Mouse (Mus musculus): ENCODE results near the gene Rab8a.
"Not testable (repeated sequence)": the region's sequence is repeated elsewhere in the genome, so short reads cannot be mapped to it uniquely, and the experiment has no call there.

The Rab8a gene

DNA sequence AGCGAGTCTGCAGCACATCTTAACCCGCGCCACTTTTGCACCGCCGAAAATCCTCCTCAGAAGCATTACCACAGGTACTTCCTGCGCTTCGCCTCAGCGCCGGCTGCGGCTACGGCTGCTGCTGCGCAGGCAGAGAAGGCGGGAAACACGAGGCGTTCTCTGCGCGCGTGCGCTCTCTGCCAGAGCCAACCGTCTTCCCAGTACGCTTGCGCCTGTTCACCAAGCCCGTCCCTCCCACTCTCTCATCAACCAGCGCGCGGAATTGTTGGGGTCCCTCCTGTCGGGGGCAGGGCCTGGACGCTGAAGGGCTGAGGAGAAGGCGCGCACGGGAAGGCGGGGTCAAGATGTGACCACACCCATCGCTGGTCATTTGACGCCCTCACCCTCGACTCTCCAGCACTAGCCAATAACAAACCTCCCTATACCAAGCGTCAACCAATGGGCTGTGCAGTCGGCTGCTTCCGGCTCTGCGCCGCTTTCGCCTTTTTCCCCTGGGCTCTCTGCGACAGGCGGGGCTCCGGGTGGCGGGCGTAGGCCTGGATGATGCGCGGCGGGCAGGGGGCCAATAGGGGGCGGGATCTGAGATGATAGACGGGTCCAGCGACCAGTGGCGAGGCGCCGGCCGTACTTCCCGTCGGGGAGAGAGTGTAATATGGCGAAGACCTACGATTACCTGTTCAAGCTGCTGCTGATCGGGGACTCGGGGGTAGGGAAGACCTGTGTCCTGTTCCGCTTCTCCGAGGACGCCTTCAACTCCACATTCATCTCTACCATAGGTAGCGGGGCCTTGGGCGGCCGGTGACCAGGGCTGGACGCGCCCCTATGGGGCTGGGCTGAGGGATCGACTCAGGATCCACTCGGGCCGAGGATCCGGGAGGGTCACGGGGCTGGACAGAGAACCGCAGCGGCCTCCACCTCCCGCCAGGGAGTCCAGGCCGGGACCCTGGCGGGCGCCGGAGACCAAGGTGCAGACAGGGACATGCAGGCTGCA is at the start of gene Rab8a:
Rab8a (plus strand) TSS at position 494 of the 991 bp plus-strand sequence.
- DNase-seq: peak; percentile 100

DNA sequence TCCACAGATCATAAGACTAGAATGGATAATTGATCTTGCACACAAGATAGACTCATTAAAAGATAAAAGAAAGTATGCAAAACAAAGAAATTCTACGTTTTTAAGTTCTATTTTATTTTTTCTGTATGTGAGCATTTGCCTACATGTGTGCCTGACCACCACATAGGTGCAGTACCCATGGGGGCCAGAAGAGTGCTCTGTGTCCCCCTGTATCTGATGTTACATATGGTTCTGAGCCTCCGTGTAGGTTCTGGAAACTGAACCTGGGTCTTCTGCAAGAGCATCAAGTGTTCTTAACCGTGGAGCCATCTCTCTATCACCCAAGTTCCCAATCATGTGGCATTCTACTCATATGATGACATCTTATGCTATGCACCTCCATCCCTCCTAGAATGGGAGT is 48.5 kb upstream of the Rab8a start:
- no peak for DNase-seq

DNA sequence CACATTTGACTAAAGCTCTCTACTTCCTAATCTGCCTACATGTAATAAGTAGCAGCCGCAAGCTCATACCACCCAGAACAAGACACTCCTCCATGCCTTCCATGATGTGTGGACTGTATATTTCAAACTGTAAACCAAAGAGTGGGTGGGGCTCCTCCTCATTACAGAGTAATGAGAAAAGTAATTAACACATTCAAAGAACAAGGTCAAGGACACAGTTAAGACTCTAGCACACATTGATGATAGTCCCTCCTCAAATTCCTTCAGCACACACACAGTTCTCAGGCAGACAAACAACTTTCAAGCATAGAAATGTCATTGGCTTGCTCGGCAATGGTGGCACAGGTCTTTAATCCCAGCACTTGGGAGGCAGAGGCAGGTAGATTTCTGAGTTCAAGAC is 45.8 kb upstream of the Rab8a start:
- DNase-seq: no peak

DNA sequence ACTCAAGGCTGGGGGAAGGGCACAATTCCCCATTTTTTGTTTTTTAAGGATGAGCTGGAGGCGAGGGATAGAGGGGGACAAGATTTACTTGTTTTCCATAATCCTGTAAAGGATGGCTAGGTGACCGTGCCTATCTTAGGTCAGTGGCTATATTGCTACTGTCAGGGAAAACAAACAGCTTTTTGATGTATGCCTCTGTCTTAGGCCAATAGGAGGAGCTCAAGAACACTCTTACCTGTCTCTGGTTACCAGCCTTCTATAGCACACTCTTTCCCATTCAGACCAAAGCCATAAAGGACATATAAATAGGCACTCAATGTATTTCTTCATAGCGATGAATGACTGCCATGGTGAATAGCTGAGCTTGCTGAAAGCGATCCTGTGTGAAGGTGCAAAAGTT is 42.4 kb upstream of the Rab8a start:
- no peak for DNase-seq

DNA sequence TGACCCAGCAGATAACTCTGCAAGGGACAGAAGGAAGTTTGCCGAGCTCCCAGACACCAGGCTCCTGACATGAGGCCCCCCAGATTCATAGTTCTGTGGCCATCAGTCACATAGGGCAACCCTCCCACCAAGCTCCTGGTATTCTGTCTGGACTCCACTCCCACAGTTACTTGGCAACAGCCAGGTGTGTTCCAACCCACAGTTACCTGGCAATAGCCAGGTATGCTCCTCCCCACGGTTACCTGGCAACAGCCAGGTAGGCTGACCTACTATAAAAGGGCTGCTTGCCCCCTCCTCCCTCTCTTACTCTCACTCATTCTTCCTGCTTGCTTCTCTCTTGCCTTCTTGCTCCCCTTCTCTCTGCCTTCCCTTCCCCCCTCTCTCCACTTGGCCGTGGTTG is 39.5 kb upstream of the Rab8a start:
- not testable (repeated sequence) for DNase-seq

DNA sequence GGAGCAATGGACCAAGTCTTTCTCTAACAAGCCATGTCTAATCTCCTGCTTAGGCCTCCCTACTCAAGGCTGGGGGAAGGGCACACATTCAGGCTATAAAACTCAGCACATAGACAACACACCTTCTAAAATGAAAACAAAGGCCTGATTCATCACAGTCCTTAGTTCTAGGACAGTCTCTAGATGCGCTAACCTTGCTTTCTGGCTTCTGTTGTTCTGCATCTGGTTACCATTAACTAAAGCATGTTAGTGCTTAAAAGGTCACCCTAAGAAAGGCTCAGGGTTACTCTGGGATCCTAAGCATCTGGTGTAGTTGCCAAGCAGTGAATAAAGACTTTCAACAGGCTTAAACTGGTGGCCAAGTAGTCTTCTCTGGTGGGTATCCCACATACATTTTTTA is 39.0 kb upstream of the Rab8a start:
- DNase-seq: no peak

DNA sequence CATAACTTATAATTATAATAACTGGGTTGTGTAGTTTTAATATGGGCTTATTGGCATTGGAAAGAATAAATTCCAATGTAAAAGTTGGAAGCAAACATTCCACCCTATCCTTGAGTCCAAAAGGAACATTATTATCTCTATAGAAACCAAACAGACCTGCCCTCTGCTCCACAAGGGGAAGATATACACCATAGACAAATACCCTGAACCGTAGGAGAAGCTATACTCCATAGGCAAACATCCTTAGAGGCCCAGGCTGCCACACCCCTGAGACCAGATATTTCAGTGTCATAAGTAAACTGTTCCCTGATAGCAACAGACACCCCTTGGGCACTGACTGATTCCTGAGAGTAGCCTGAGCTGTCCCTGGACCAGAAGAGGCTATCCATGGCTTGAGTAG is 33.2 kb upstream of the Rab8a start:
- no peak for DNase-seq

DNA sequence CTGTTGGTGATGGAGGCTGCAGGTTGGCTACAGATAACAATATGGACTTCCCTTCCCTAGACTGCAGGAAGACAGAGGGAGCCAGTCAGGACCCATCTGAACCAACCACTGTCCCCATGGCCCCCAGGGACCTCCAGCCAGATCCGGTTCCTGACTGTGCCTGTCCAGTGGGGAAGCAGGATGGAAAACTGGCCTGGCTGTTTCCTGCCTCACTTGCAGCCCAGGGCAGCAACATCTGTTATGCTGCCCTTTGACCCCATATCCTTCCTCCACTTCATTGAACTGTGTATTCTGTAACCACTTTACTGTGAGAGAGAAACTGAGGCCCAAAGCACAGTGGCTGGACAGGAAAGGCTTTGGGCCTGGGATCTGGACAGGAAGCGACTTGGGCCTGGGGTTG is 29.7 kb upstream of the Rab8a start:
- DNase-seq: no peak

DNA sequence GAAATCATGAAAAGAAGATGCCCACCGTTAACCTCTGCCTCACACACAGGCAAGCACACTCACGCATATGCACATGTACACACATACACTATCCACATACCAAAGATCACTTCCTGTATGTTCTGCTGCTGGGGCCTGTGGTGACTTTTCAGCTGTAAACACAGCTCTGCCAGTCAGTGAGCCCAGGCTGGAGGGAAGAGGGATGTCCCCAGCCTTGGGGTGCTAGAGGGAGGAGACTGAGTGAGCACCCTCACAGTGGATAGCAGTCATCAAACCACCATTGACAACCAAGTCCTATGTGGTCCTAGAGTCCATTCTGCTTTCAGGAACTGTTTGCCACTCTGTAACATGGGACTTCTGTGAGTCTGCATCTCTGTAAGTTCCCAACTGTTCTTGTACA is 29.1 kb upstream of the Rab8a start:
- no peak for DNase-seq

DNA sequence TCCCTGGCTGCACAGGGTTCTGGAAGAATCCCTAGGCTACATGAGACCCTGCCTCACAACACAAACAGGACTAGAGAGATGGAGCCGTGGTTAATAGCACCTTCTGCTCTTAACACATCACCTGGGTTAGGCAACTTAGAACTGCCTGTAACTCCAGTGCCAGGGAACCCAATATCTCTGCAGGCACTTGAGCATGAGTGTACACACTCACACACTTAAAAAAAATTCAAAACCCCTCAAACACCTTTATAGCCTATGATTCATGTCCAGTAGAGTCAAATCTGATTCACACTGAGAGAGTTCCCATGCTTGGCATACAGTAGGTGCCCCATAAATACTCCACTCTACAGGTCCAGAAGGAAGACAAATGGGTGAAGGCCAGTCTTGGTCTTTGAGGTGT is 28.6 kb upstream of the Rab8a start:
- no peak for DNase-seq

DNA sequence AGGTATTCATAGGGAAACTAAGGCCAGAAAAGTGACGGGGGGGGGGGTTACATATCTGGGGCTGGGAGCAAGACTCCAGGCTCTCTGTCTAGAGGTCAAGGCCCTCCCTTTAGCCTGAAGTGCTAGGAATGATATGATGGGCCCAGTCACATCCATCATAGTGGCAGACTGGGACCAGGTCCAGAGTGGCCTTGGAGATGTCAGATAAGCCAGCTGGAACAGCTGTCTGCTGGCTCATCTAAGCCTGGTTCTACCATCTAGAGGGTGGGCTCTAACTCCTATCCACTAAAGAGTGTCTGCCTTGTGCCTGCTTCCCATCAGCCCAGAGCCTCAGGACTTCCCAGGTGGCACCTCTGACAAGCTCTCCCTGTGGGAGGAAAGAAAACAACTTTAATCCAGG is 28.1 kb upstream of the Rab8a start:
- DNase-seq: no peak

DNA sequence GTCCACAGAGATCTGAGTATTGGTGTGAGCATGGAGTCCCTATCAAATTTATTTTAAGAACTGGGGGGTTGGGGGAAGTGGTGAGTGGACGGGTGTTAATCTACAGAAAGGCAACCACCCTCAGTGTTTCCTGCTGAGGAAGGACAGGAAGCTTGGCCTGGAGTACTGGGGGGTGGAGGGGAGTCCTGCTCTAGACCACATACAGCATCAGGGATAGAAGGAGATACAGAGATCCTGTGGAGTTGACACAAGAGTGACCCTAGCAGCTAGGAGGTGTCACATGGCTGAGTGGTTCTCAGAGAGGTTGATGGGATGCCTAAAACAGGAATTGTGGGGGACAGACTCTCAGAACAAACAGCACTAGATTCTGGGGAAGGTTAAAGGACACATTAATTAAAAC is 27.5 kb upstream of the Rab8a start:
- no peak for DNase-seq

DNA sequence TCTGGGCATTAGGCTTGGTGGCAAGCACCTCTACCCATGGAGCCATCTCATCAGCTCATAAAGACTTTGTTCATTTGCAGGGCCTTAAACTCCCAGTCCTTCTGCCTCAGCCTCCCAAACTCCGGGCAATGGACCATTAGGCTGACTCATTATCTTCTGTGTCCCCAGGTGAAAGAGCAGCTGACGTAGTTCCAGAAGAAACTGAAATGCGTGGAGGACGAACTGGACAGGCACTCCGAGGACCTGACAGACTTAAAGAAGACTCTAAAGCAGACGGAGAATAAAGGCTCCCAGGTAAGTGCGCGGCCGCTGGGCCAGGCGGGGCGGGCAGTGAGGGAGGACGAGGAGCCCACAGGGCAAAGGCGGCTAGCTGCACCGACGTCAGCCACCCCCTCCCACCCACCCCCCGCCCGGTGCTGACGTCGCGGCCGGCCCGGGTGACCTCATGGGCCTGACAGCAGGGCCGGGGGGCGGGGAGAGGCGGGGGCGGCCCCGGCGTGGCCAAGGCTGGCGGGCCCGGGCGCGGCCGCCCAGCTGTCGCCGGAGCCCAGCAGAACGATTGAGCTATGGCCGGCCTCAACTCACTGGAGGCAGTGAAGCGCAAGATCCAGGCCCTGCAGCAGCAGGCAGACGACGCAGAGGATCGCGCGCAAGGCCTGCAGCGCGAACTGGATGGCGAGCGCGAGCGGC is 26.1 kb upstream of the Rab8a start, which contains the start of gene Tpm4:
Tpm4 (plus strand) TSS at position 220 of the 690 bp plus-strand sequence.
- DNase-seq: peak; percentile 57 to 62

DNA sequence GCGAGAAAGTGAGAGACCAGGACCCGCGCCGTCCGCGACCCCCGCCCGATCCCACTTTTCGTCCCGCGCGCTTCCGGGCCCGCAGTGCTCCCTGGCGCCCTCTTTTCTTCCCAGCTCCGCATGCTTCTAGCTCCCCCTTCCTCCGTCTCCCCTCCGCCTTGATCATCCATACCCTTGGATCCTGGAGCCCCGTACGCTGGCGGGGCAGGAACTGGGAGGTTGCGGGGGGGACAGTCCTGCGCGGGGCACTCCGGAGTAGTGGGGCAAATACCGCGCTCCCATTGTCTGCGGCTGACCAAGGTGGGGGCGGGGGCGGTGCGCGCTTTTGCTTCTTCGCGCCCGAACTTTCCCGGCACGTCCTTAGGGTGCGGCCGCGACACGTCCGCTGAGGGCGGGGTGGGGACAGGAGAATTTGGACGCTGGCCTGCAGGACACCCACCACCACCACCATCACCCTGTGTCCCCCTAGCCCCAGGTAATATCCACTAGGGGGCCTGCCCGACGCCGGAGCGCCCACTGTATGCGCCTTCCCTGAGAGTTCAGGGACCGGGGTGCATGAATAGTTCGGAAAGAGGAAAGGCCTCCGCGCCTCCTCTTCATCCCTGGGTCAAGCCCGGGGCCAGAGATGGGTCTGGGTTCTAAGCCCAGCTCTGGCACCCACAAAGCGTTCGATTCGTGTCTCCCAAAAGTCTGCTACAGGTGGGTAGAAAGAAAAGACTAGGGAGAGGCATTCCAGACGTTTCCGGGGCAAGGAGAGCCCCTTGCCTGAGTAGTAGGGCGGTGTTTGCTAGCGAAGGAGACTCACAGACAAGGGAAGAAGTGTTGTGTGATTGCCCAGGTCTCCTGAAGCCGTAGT is 25.3 kb upstream of the Rab8a start:
- DNase-seq: peak in 1 of 2 experiments; percentile 19

DNA sequence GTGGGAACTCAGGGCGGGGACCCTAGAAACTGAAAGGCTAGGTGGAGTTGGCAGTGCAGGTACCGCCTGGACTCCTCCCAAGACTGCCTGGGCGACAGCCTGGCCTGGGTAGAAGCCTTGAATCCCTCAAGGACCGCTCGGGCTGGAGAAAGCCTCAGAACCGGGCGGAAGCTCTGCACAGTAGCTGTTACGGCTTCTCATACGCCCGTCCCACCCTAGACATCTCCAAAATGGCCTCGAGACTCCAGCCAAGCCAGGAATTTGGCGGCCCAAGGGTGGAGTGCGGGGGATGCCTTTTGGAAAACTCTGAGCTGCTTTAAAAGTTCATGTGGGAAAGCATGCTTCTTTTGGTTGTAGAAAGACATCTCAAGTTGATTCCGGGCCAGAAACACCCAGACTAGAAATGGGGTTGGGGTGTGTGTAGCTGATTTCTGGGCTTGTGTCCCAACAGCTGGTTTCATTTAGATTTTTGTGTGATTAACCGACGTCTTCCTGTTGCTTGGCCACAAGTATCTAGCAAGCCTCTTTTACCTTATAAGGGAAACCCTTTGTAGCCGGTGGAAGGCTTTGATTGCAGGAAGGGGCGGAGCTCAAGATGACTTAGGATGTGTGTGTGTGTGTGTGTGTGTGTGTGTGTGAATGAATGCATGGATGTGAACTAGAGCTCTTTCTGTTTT is 24.6 kb upstream of the Rab8a start:
- peak; percentile 37 to 38 for DNase-seq

DNA sequence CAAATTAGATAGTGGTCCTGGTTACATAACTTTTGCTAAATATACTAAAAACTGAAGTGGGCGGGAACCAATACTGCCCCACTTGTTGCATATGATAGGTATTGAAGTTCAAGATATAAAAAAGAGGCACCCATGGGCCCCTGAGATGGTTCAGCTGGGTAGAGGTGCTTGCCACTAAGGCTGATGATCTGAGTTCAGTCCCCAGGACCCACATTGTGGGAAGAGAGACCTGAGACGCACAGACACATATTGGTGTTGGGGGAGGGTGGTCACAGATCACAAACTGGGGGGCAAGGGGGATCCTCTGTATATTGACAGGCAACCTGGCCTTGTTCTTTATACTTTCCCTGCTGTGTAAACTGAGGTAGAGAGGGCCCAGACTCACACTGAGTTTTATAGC is 23.6 kb upstream of the Rab8a start:
- DNase-seq: no peak

DNA sequence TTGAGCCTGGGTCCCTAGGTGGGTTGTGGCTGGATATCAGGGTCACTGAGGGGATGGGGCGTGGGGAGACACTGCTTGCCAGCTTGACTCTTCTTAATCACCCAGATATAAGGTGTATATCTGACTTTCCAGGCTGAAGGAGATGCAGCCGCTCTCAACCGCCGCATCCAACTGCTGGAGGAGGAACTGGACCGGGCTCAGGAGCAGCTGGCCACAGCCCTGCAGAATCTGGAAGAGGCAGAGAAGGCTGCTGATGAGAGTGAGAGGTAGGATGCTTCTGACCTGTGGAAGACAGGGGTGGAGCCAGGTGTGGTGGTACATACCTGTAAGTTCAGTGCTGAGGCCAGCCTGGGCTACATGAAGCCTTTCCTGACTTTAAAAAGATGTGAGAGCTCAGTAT is 22.5 kb upstream of the Rab8a start:
- DNase-seq: no peak

DNA sequence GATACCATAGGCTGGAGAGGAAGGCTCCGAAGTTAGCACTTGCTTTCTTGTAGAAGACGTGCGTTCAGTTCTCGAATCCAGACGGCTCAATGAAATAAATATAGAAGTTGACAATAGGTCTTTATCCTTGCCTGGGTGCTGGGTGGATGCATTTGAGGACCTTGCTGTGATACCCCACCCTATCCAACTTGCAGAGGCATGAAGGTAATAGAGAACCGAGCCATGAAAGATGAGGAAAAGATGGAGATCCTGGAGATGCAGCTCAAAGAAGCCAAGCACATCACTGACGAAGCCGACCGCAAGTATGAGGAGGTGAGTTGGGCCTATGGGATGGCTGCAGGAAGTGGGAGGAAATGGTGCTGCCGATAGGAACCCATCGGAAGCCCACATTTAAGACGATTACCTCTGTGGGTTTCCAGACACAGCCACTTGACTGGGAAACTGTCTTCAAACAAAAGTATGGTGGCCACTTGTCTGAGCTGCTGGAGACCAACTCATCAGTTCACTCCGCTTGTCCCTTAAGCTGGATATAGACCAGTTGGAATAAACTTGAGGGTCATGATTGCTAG is 17.7 kb upstream of the Rab8a start:
- no peak for DNase-seq

DNA sequence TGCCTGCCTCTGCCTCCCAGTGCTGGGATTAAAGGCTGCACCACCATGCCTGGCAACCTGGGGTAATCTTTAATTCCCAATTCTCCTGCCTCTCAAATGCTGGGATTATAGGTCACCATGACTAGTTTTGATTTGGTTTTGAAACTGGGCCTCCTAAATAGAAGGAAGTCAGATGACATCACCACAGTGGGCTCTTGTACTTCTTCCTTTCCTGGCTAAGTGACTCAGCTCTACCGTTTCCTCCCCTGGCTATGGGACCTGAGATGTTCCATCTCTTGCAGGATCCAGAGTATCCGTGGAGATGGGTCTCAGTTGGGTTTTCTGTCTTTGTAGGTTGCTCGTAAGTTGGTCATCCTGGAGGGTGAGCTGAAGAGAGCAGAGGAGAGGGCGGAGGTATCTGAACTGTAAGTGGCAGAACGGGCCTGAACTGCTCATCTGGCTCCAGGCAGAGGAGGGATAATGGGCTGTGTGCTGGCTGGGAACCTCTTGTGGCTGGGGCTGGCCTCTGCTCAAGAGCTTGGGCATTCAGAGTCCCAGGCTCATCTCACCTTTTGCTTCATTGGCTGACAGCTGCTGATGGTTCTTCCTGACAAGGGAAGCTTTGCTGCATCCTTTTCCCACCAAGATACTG is 16.5 kb upstream of the Rab8a start:
- no peak for DNase-seq

DNA sequence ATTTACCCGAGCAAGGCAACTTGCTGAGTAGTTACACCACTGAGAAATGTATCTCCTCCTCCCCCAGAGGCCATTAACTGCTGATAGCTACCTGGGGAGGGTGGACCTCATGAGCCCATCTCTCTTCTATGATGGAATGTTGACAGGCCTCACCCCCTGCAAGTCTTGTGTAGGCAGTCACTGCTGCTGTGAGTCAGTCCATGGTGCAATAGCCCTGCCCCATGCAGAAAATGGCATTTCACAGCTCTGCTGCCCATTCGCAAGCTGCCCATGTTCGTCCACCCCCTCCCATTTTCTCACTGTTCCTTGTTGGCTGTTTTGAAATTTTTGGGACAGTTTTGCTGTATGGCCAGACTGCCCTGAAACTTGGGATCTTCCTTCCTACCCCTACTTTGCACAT is 15.5 kb upstream of the Rab8a start:
- DNase-seq: no peak

DNA sequence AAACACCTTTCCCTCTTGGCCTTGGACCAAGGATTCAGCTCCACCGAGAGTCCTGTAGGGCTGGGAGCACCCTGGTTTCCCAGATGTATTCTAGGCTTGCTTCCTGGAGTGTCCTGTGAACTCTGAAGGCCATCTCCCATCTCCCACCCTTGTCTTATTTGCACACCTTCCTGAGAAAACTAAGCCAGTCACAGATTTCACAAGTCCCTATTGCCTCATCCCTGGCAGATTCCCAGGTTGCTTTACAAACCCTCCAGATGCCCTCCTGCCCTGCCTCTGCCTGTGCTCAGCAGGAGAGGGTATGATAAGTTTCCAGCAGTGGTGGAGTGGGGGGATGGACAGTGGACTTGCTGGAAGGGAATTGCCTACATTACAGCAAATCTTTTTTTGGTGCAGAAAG is 14.9 kb upstream of the Rab8a start:
- no peak for DNase-seq

DNA sequence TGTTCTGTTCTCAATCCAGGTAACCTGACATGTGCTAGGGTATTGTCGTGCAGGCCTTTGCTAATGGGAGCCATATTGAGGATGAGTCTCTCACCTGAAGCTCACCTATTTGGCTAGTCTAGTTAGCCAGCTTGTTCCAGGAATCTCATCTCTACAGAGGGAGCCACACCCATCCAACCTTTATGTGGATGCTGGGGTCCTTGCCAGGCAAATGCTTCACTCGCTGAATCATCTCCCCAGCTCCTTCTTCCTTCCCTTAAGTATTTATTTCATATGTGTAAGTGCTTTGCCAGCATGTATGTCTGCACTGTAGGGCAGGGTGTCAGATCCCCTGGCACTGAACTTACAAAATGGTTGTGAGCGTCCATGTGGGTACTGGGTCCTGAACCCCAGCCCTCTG is 14.4 kb upstream of the Rab8a start:
- no peak for DNase-seq
